19 mouse cellular contexts compared by ENCODE assay signal in the genomic region with DNA sequence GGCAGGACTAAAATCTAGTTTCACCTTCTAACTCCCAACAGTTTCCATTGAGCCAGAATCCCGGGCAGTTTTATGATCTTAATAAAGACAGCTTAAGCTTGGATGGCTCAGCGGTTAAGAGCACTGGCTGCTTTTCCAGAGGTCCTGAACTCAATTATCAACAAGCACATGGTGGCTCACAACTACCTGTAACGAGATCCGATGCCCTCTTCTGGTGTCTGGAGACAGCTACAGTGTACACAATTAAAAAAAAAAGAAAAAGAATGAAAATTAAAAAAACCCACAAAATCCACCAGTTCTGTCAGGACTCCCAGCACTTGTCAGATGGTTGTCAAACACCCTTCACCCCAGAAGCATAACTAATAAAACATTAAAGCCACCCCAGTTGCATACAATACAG. TPM values are rescaled to one million over a fixed set of nuclear protein-coding genes. Genes with fewer than 3 reads are reported as not detected.
DNase-seq lines count a peak whose midpoint lies in the region; ATAC-seq and TF ChIP-seq lines count a peak whose summit lies in the region.
"Had no signal": no experiment of that assay in that cellular context is flagged by ENCODE, and none has a peak within 500 bp of the region (broad histone marks: within the 10 kb centered on the region; RNA-seq: fewer than 3 reads in every experiment).

No protein-coding gene starts in this region.

- H3K4me2 ChIP-seq in hindbrain, postnatal 0 days (ENCODE audit: low read depth, low read length): no peak overlapping the region
- H3K4me2 ChIP-seq in hindbrain, embryonic 12.5 days (replicated peaks): no peak overlapping the region
- H3K4me2 ChIP-seq in liver, embryonic 15.5 days: no peak overlapping the region
- H3K4me2 ChIP-seq: hindbrain, embryonic 14.5 days; neural tube, embryonic 13.5 days had no signal

- no peak for DNase-seq in hindbrain, postnatal 0 days (ENCODE audit: low spot score)
- DNase-seq in 3T3-L1 (ENCODE audit: low read depth, low spot score) (peak; percentile 35), MEL (ENCODE audit: low read depth, low spot score) (no peak)
- DNase-seq in thymus, adult 18-20 months: no peak
- no peak for DNase-seq in embryo, embryonic 10 days (ENCODE audit: low spot score)
- DNase-seq: adrenal gland, adult 2 months; cerebellum, adult 9-11 months; heart, adult 11 months; lung, postnatal 36 days; right cerebral cortex, postnatal 25 days; thymus, postnatal 36 days had no signal

- no peak overlapping the region for H3K9ac ChIP-seq in hindbrain, postnatal 0 days (replicated peaks; ENCODE audit: low read length)
- no peak overlapping the region for H3K9ac ChIP-seq in hindbrain, embryonic 12.5 days
- H3K9ac ChIP-seq in MEL (ENCODE audit: control insufficient read depth, low read depth, low read length, poor library complexity, severe bottlenecking): no peak overlapping the region
- no peak overlapping the region for H3K9ac ChIP-seq in liver, embryonic 15.5 days
- H3K9ac ChIP-seq: hindbrain, embryonic 14.5 days; neural tube, embryonic 13.5 days had no signal

- peak; percentile 29; the same call in 1 of the 2 replicates for TF ChIP-seq CTCF in hindbrain, postnatal 0 days (IDR thresholded peaks at IDR 0.05; ENCODE audit: low read depth)
- TF ChIP-seq CTCF in MEL (IDR thresholded peaks at IDR 0.05 in 2 of 3, conservative IDR thresholded peaks at IDR 0.05 in 1 of 3; ENCODE audit: control insufficient read depth in 1 of 3, insufficient read depth in 1 of 3, low read depth in 2 of 3, low read length in 3 of 3, poor library complexity in 1 of 3, severe bottlenecking in 1 of 3): no peak

- H3K4me1 ChIP-seq in hindbrain, postnatal 0 days (ENCODE audit: insufficient read depth, low read length): peaks cover 12% of the 10 kb centered on the region
- peaks cover 16% of the 10 kb centered on the region for H3K4me1 ChIP-seq in hindbrain, embryonic 12.5 days
- peaks cover 0 to 16% of the 10 kb centered on the region in 2 experiments; a peak in 2 of 4 replicates for H3K4me1 ChIP-seq in MEL (ENCODE audit: control insufficient read depth in 1 of 2, insufficient read depth in 2 of 2, low read length in 2 of 2)
- H3K4me1 ChIP-seq in liver, embryonic 15.5 days (replicated peaks): peaks cover 52% of the 10 kb centered on the region

- H3K4me3 ChIP-seq in hindbrain, postnatal 0 days (ENCODE audit: low read length): no peak overlapping the region
- H3K4me3 ChIP-seq in hindbrain, embryonic 12.5 days: no peak overlapping the region
- no peak overlapping the region for H3K4me3 ChIP-seq in MEL (ENCODE audit: control insufficient read depth in 1 of 2, insufficient read depth in 1 of 2, low read depth in 2 of 2, low read length in 2 of 2)
- H3K4me3 ChIP-seq in liver, embryonic 15.5 days (replicated peaks): no peak overlapping the region
- H3K4me3 ChIP-seq: erythroblast, embryonic 14.5 days; midbrain, embryonic 10.5 days; neural tube, embryonic 13.5 days had no signal

- WGBS in hindbrain, postnatal 0 days: 51% methylated on average over 4 of the region's 4 CpGs
- 71% methylated on average over 4 of the region's 4 CpGs for WGBS in hindbrain, embryonic 12.5 days
- 58% methylated on average over 4 of the region's 4 CpGs for WGBS in liver, embryonic 15.5 days (ENCODE audit: insufficient replicate concordance)

- H3K27me3 ChIP-seq in hindbrain, postnatal 0 days (ENCODE audit: insufficient read depth, low read length): no peaks in the 10 kb centered on the region
- H3K27me3 ChIP-seq in hindbrain, embryonic 12.5 days: no peaks in the 10 kb centered on the region
- H3K27me3 ChIP-seq in MEL (ENCODE audit: control insufficient read depth in 1 of 2, insufficient read depth in 2 of 2, low read length in 2 of 2): no peaks in the 10 kb centered on the region
- H3K27me3 ChIP-seq in liver, embryonic 15.5 days: no peaks in the 10 kb centered on the region
- H3K27me3 ChIP-seq: neural tube, embryonic 13.5 days had no signal

- TF ChIP-seq EP300 in MEL (IDR thresholded peaks at IDR 0.05; ENCODE audit: low read depth in 1 of 2, low read length in 2 of 2): no peak

- peaks cover 37% of the 10 kb centered on the region for H3K36me3 ChIP-seq in hindbrain, postnatal 0 days (ENCODE audit: insufficient read depth, low read length)
- peaks cover 66% of the 10 kb centered on the region for H3K36me3 ChIP-seq in hindbrain, embryonic 12.5 days
- H3K36me3 ChIP-seq in MEL (ENCODE audit: control insufficient read depth in 1 of 2, insufficient read depth in 2 of 2, low read length in 2 of 2): peaks cover 14 to 20% of the 10 kb centered on the region in 2 experiments
- H3K36me3 ChIP-seq in liver, embryonic 15.5 days (replicated peaks): peaks cover 57% of the 10 kb centered on the region

- no peak overlapping the region for H3K27ac ChIP-seq in hindbrain, postnatal 0 days
- no peak overlapping the region for H3K27ac ChIP-seq in hindbrain, embryonic 12.5 days
- H3K27ac ChIP-seq in MEL (ENCODE audit: control insufficient read depth, low read depth, low read length): no peak overlapping the region
- 0 out of 2 replicates have a peak overlapping the region, but pooled peaks have one; percentile 7 for H3K27ac ChIP-seq in liver, embryonic 15.5 days (replicated peaks)
- H3K27ac ChIP-seq: hindbrain, embryonic 14.5 days; midbrain, embryonic 10.5 days; neural tube, embryonic 13.5 days had no signal

- H3K9me3 ChIP-seq in hindbrain, postnatal 0 days (ENCODE audit: low read length): no peaks in the 10 kb centered on the region
- H3K9me3 ChIP-seq in hindbrain, embryonic 12.5 days (replicated peaks): no peaks in the 10 kb centered on the region
- H3K9me3 ChIP-seq in MEL (replicated peaks; ENCODE audit: insufficient read depth, low read length): no peaks in the 10 kb centered on the region
- no peaks in the 10 kb centered on the region for H3K9me3 ChIP-seq in liver, embryonic 15.5 days (replicated peaks)
- H3K9me3 ChIP-seq: G1E; midbrain, embryonic 10.5 days; neural tube, embryonic 13.5 days had no signal

- no peak for TF ChIP-seq RAD21 in MEL (IDR thresholded peaks at IDR 0.05; ENCODE audit: low read depth, low read length)

- peaks cover 27% of the 10 kb centered on the region for H3K79me2 ChIP-seq in MEL (ENCODE audit: control insufficient read depth, insufficient read depth, low read length, poor library complexity)

- ATAC-seq in hindbrain, postnatal 0 days: no peak
- no peak for ATAC-seq in hindbrain, embryonic 12.5 days (ENCODE audit: low FRiP score)
- ATAC-seq in liver, embryonic 15.5 days (ENCODE audit: insufficient read depth): no peak
- ATAC-seq: forebrain, embryonic 14.5 days had no signal

- TF ChIP-seq POLR2A in MEL (IDR thresholded peaks at IDR 0.05; ENCODE audit: control insufficient read depth in 1 of 2, insufficient read depth in 1 of 2, low read depth in 1 of 2, low read length in 2 of 2, poor library complexity in 1 of 2): no peak

TF ChIP-seq in MEL, 35 proteins besides CTCF, POLR2A, EP300 and RAD21 (continues in another document):
- no peak for TF ChIP-seq GATA1 (IDR thresholded peaks at IDR 0.05; ENCODE audit: low read depth, low read length)
- no peak for TF ChIP-seq NELFE (IDR thresholded peaks at IDR 0.05; ENCODE audit: low read depth, low read length)
- no peak for TF ChIP-seq TAL1 (IDR thresholded peaks at IDR 0.05; ENCODE audit: low read length)
- TF ChIP-seq CHD1 (IDR thresholded peaks at IDR 0.05; ENCODE audit: low read depth, low read length): no peak
- 0 out of 2 replicates have a peak, but pooled peaks have one; percentile 42 for TF ChIP-seq TBP (IDR thresholded peaks at IDR 0.05; ENCODE audit: low read depth, low read length)
- TF ChIP-seq E2F4 (IDR thresholded peaks at IDR 0.05; ENCODE audit: borderline replicate concordance, low read depth, low read length): no peak
- TF ChIP-seq USF2 (IDR thresholded peaks at IDR 0.05; ENCODE audit: borderline replicate concordance in 1 of 2, insufficient read depth in 1 of 2, low read depth in 1 of 2, low read length in 2 of 2): no peak
- TF ChIP-seq ZC3H11A (IDR thresholded peaks at IDR 0.05; ENCODE audit: low read depth, low read length): no peak
- TF ChIP-seq TCF12 (IDR thresholded peaks at IDR 0.05; ENCODE audit: low read depth, low read length): no peak
- no peak for TF ChIP-seq USF1 (IDR thresholded peaks at IDR 0.05; ENCODE audit: low read depth, low read length)
- no peak for TF ChIP-seq POLR2AphosphoS5 (IDR thresholded peaks at IDR 0.05; ENCODE audit: borderline replicate concordance, low read depth, low read length)
- TF ChIP-seq CHD2 (IDR thresholded peaks at IDR 0.05; ENCODE audit: low read length): no peak
- TF ChIP-seq MEF2A (IDR thresholded peaks at IDR 0.05; ENCODE audit: extremely low read depth, insufficient replicate concordance, low read depth, low read length, poor library complexity, severe bottlenecking): no peak
- TF ChIP-seq HCFC1 (IDR thresholded peaks at IDR 0.05; ENCODE audit: low read depth, low read length): no peak
- no peak for TF ChIP-seq UBTF (IDR thresholded peaks at IDR 0.05; ENCODE audit: borderline replicate concordance, insufficient read depth, low read depth, low read length)
- TF ChIP-seq MXI1 (IDR thresholded peaks at IDR 0.05; ENCODE audit: low read depth, low read length): no peak
- no peak for TF ChIP-seq MYB (IDR thresholded peaks at IDR 0.05; ENCODE audit: low read depth, low read length)
- no peak for TF ChIP-seq RCOR1 (IDR thresholded peaks at IDR 0.05; ENCODE audit: low read depth, low read length)
- no peak for TF ChIP-seq NRF1 (IDR thresholded peaks at IDR 0.05; ENCODE audit: insufficient read depth, low read depth, low read length, poor library complexity, severe bottlenecking)

RNA-seq across cellular contexts. Expression of gene Rpl11, which starts 5.6 kb away (rescaled TPM):
- 765 and 914 TPM in 2 replicates for total RNA-seq in hindbrain, postnatal 0 days (2014; rRNA removed)
- polyA plus RNA-seq in hindbrain, postnatal 0 days (2015; fragmentation: Nextera tagmentation; extraction: Ambion mirVana): 297 and 312 TPM in 2 replicates
- polyA plus RNA-seq in hindbrain, embryonic 12.5 days (2016; fragmentation: Nextera tagmentation; extraction: Ambion mirVana): 277 and 292 TPM in 2 replicates
- 2,589 and 2,603 TPM in 2 replicates for total RNA-seq in MEL (2012; rRNA removed)
- 1,000 to 10,000 TPM in 1 of 2 experiments, not detected in 1; 2,003 TPM for polyA plus RNA-seq in MEL (2012; ENCODE audit: insufficient read depth in 1 of 2, insufficient read length in 2 of 2, low read depth in 1 of 2, low replicate concordance in 2 of 2, missing spikeins in 1 of 2)
- 212 and 240 TPM in 2 replicates for polyA plus RNA-seq in liver, embryonic 15.5 days (2015; fragmentation: Nextera tagmentation; extraction: Ambion mirVana)

RNA-seq across cellular contexts. Expression of gene Eloa, which starts 26.1 kb away (rescaled TPM):
- total RNA-seq in hindbrain, postnatal 0 days (2014; rRNA removed): 20.9 and 26.5 TPM in 2 replicates
- 19.7 and 19.8 TPM in 2 replicates for polyA plus RNA-seq in hindbrain, postnatal 0 days (2015; fragmentation: Nextera tagmentation; extraction: Ambion mirVana)
- 36.5 and 41.5 TPM in 2 replicates for polyA plus RNA-seq in hindbrain, embryonic 12.5 days (2016; fragmentation: Nextera tagmentation; extraction: Ambion mirVana)
- total RNA-seq in MEL (2012; rRNA removed): 30.9 and 34.1 TPM in 2 replicates
- polyA plus RNA-seq in MEL (2012; ENCODE audit: insufficient read depth in 1 of 2, insufficient read length in 2 of 2, low read depth in 1 of 2, low replicate concordance in 2 of 2, missing spikeins in 1 of 2): 10 to 100 TPM; 30.8 to 41.4 TPM
- polyA plus RNA-seq in liver, embryonic 15.5 days (2015; fragmentation: Nextera tagmentation; extraction: Ambion mirVana): 27.0 and 29.6 TPM in 2 replicates
